Mouse (Mus musculus): Measurements from ENCODE around the gene Ppp3ca. TPM values are rescaled to one million over a fixed set of nuclear protein-coding genes. Genes with fewer than 3 reads are reported as not detected.

Gene Ppp3ca
- polyA plus RNA-seq, 1 experiment from 2014 or later: 119 TPM

- H3K4me3 ChIP-seq (replicated peaks): no peak overlapping the region
- WGBS: 81% methylated on average over 6 of the region's 6 CpGs
- ATAC-seq (ENCODE audit: insufficient number of reproducible peaks, insufficient read depth, low FRiP score, low TSS enrichment, low read depth): no peak
Measured at GRCm38 (mm10) chr3:136748761-136749476, 79.0 kb downstream of the Ppp3ca start.

GRCm38 (mm10) chr3:136749477-136749797 lies 79.5 kb downstream of the Ppp3ca start:
- Histone ChIP-seq H3K4me1 (replicated peaks) (peaks cover 29% of the 10 kb centered on the region), H3K4me2 (no peak overlapping the region), H3K27ac (no peak overlapping the region), H3K9me3 (no peaks in the 10 kb centered on the region), H3K36me3 (no peaks in the 10 kb centered on the region), H3K4me3 (replicated peaks) (no peak overlapping the region), H3K27me3 (no peaks in the 10 kb centered on the region), H3K9ac (replicated peaks) (no peak overlapping the region)
- no peak for ATAC-seq (ENCODE audit: insufficient number of reproducible peaks, insufficient read depth, low FRiP score, low TSS enrichment, low read depth)

More at GRCm38 (mm10) chr3:136748761-136749476, 79.0 kb downstream of the Ppp3ca start:
- Histone ChIP-seq H3K9me3 (no peaks in the 10 kb centered on the region), H3K4me1 (replicated peaks) (peaks cover 29% of the 10 kb centered on the region), H3K27ac (no peak overlapping the region), H3K27me3 (no peaks in the 10 kb centered on the region), H3K4me2 (no peak overlapping the region), H3K9ac (replicated peaks) (no peak overlapping the region), H3K36me3 (no peaks in the 10 kb centered on the region)

- WGBS: 67% methylated on average over 2 of the region's 2 CpGs
- Histone ChIP-seq H3K9ac (replicated peaks) (no peak overlapping the region), H3K4me1 (replicated peaks) (peaks cover 29% of the 10 kb centered on the region), H3K27me3 (no peaks in the 10 kb centered on the region), H3K4me2 (no peak overlapping the region), H3K4me3 (replicated peaks) (no peak overlapping the region), H3K9me3 (no peaks in the 10 kb centered on the region), H3K36me3 (no peaks in the 10 kb centered on the region), H3K27ac (no peak overlapping the region)
- ATAC-seq (ENCODE audit: insufficient number of reproducible peaks, insufficient read depth, low FRiP score, low TSS enrichment, low read depth): no peak
Measured at GRCm38 (mm10) chr3:136749951-136750350, 80.0 kb downstream of the Ppp3ca start.

- H3K9me3 ChIP-seq: no peaks in the 10 kb centered on the region
- H3K27me3 ChIP-seq: no peaks in the 10 kb centered on the region
- WGBS: 28% methylated on average over 5 of the region's 5 CpGs
- no peaks in the 10 kb centered on the region for H3K36me3 ChIP-seq
- no peak overlapping the region for H3K27ac ChIP-seq
- H3K4me1 ChIP-seq (replicated peaks): peaks cover 16% of the 10 kb centered on the region
- no peak overlapping the region for H3K4me3 ChIP-seq (replicated peaks)
- no peak overlapping the region for H3K4me2 ChIP-seq
- H3K9ac ChIP-seq (replicated peaks): no peak overlapping the region
- no peak for ATAC-seq (ENCODE audit: insufficient number of reproducible peaks, insufficient read depth, low FRiP score, low TSS enrichment, low read depth)
Measured at GRCm38 (mm10) chr3:136752126-136752716, 82.3 kb downstream of the Ppp3ca start.

GRCm38 (mm10) chr3:136756137-136756536 lies 86.2 kb downstream of the Ppp3ca start:
- no peaks in the 10 kb centered on the region for H3K27me3 ChIP-seq
- H3K9ac ChIP-seq (replicated peaks): no peak overlapping the region
- H3K36me3 ChIP-seq: no peaks in the 10 kb centered on the region
- no peak overlapping the region for H3K4me2 ChIP-seq
- ATAC-seq (ENCODE audit: insufficient number of reproducible peaks, insufficient read depth, low FRiP score, low TSS enrichment, low read depth): no peak
- 87% methylated on average over 6 of the region's 6 CpGs for WGBS
- no peaks in the 10 kb centered on the region for H3K9me3 ChIP-seq
- H3K27ac ChIP-seq: no peak overlapping the region
- no peak overlapping the region for H3K4me3 ChIP-seq (replicated peaks)
- peaks cover 7% of the 10 kb centered on the region for H3K4me1 ChIP-seq (replicated peaks)

GRCm38 (mm10) chr3:136759446-136759845 lies 89.5 kb downstream of the Ppp3ca start:
- Histone ChIP-seq H3K9ac (replicated peaks) (no peak overlapping the region), H3K4me2 (no peak overlapping the region), H3K36me3 (no peaks in the 10 kb centered on the region), H3K9me3 (no peaks in the 10 kb centered on the region), H3K4me3 (replicated peaks) (no peak overlapping the region), H3K27ac (no peak overlapping the region), H3K27me3 (no peaks in the 10 kb centered on the region), H3K4me1 (replicated peaks) (peaks cover 33% of the 10 kb centered on the region)
- no peak for ATAC-seq (ENCODE audit: insufficient number of reproducible peaks, insufficient read depth, low FRiP score, low TSS enrichment, low read depth)
- 93% methylated on average over 12 of the region's 12 CpGs for WGBS

- ATAC-seq (ENCODE audit: insufficient number of reproducible peaks, insufficient read depth, low FRiP score, low TSS enrichment, low read depth): no peak
- H3K4me1 ChIP-seq (replicated peaks): peaks cover 46% of the 10 kb centered on the region
Measured at GRCm38 (mm10) chr3:136761292-136761978, 91.5 kb downstream of the Ppp3ca start.

GRCm38 (mm10) chr3:136761979-136762341 lies 92.0 kb downstream of the Ppp3ca start:
- ATAC-seq (ENCODE audit: insufficient number of reproducible peaks, insufficient read depth, low FRiP score, low TSS enrichment, low read depth): no peak
- Histone ChIP-seq H3K4me2 (no peak overlapping the region), H3K36me3 (no peaks in the 10 kb centered on the region), H3K4me1 (replicated peaks) (peaks cover 46% of the 10 kb centered on the region), H3K9ac (replicated peaks) (no peak overlapping the region), H3K9me3 (no peaks in the 10 kb centered on the region), H3K27me3 (no peaks in the 10 kb centered on the region), H3K4me3 (replicated peaks) (no peak overlapping the region), H3K27ac (no peak overlapping the region)
- WGBS: 58% methylated on average over 1 of the region's 1 CpGs

More at GRCm38 (mm10) chr3:136761292-136761978, 91.5 kb downstream of the Ppp3ca start:
- H3K27me3 ChIP-seq: no peaks in the 10 kb centered on the region
- H3K9ac ChIP-seq (replicated peaks): no peak overlapping the region
- WGBS: 69% methylated on average over 7 of the region's 7 CpGs
- no peak overlapping the region for H3K4me2 ChIP-seq
- no peak overlapping the region for H3K27ac ChIP-seq
- H3K4me3 ChIP-seq (replicated peaks): no peak overlapping the region
- no peaks in the 10 kb centered on the region for H3K36me3 ChIP-seq
- no peaks in the 10 kb centered on the region for H3K9me3 ChIP-seq

- peak; percentile 61 for ATAC-seq (ENCODE audit: insufficient number of reproducible peaks, insufficient read depth, low FRiP score, low TSS enrichment, low read depth)
- H3K27ac ChIP-seq: peak overlapping the region; percentile 79
- no peaks in the 10 kb centered on the region for H3K9me3 ChIP-seq
- no peak overlapping the region for H3K9ac ChIP-seq (replicated peaks)
- peaks cover 46% of the 10 kb centered on the region for H3K4me1 ChIP-seq (replicated peaks)
- H3K4me3 ChIP-seq (replicated peaks): no peak overlapping the region
- H3K4me2 ChIP-seq: peak overlapping the region; percentile 26
- 14% methylated on average over 5 of the region's 5 CpGs for WGBS
- no peaks in the 10 kb centered on the region for H3K27me3 ChIP-seq
- H3K36me3 ChIP-seq: no peaks in the 10 kb centered on the region
Measured at GRCm38 (mm10) chr3:136763717-136764270, 93.9 kb downstream of the Ppp3ca start.

GRCm38 (mm10) chr3:136765569-136765968 lies 95.6 kb downstream of the Ppp3ca start:
- Histone ChIP-seq H3K4me2 (no peak overlapping the region), H3K27me3 (no peaks in the 10 kb centered on the region), H3K4me1 (replicated peaks) (peaks cover 50% of the 10 kb centered on the region), H3K4me3 (replicated peaks) (no peak overlapping the region), H3K36me3 (no peaks in the 10 kb centered on the region), H3K9ac (replicated peaks) (no peak overlapping the region), H3K27ac (no peak overlapping the region), H3K9me3 (no peaks in the 10 kb centered on the region)
- ATAC-seq (ENCODE audit: insufficient number of reproducible peaks, insufficient read depth, low FRiP score, low TSS enrichment, low read depth): no peak
- 64% methylated on average over 2 of the region's 2 CpGs for WGBS

- 79% methylated on average over 5 of the region's 5 CpGs for whole genome bisulfite sequencing
- Histone ChIP-seq H3K4me1 (replicated peaks) (peaks cover 22% of the 10 kb centered on the region), H3K4me3 (replicated peaks) (no peak overlapping the region), H3K4me2 (no peak overlapping the region), H3K27ac (no peak overlapping the region), H3K27me3 (no peaks in the 10 kb centered on the region), H3K36me3 (no peaks in the 10 kb centered on the region), H3K9ac (replicated peaks) (no peak overlapping the region), H3K9me3 (no peaks in the 10 kb centered on the region)
- no peak for ATAC-seq (ENCODE audit: insufficient number of reproducible peaks, insufficient read depth, low FRiP score, low TSS enrichment, low read depth)
Measured at GRCm38 (mm10) chr3:136768775-136769485, 99.0 kb downstream of the Ppp3ca start.

Data from limb, embryonic 12.5 days (tissue).